Mouse (Mus musculus): ENCODE data around the gene Zfp598.
"Not testable (repeated sequence)": the region's sequence is repeated elsewhere in the genome, so short reads cannot be mapped to it uniquely, and the experiment has no call there.

The Zfp598 gene

GRCm38 (mm10) chr17:24687146-24687595 is 17.7 kb downstream of the Zfp598 start:
- DNase-seq (ENCODE audit: extremely low spot score), result peak; percentile 55

- DNase-seq (ENCODE audit: extremely low spot score), result no peak
Observed at GRCm38 (mm10) chr17:24687599-24687998, 18.1 kb downstream of the Zfp598 start.

GRCm38 (mm10) chr17:24689251-24690081 is 20.0 kb downstream of the Zfp598 start, which contains the start of gene Syngr3:
Gene Syngr3 (minus strand): TSS chr17:24689955.
- no peak for DNase-seq (ENCODE audit: extremely low spot score)

- DNase-seq (ENCODE audit: extremely low spot score), result no peak
Observed at GRCm38 (mm10) chr17:24692385-24692784, 22.9 kb downstream of the Zfp598 start.

- DNase-seq (ENCODE audit: extremely low spot score), result no peak
Observed at GRCm38 (mm10) chr17:24695326-24696010, 26.0 kb downstream of the Zfp598 start.

- DNase-seq (ENCODE audit: extremely low spot score), result peak; percentile 89
Observed at GRCm38 (mm10) chr17:24696011-24696697, 26.7 kb downstream of the Zfp598 start, which contains the start of the genes Gfer and Noxo1. Gene Gfer (minus strand): TSS chr17:24696156. Gene Noxo1 (plus strand): TSS chr17:24696234.

- no peak for DNase-seq (ENCODE audit: extremely low spot score)
Observed at GRCm38 (mm10) chr17:24697985-24698384, 28.5 kb downstream of the Zfp598 start.

- no peak for DNase-seq (ENCODE audit: extremely low spot score)
Observed at GRCm38 (mm10) chr17:24698715-24699114, 29.2 kb downstream of the Zfp598 start.

- no peak for DNase-seq (ENCODE audit: extremely low spot score)
Observed at GRCm38 (mm10) chr17:24699473-24699872, 30.0 kb downstream of the Zfp598 start.

GRCm38 (mm10) chr17:24701251-24701650 is 31.8 kb downstream of the Zfp598 start:
- DNase-seq (ENCODE audit: extremely low spot score), result no peak

- DNase-seq (ENCODE audit: extremely low spot score), result no peak
Observed at GRCm38 (mm10) chr17:24705821-24706220, 36.3 kb downstream of the Zfp598 start.

- peak; percentile 95 for DNase-seq (ENCODE audit: extremely low spot score)
Observed at GRCm38 (mm10) chr17:24706982-24707800, 37.7 kb downstream of the Zfp598 start, which contains the start of gene Tbl3. Gene Tbl3 (minus strand): TSS chr17:24707660.

- no peak for DNase-seq (ENCODE audit: extremely low spot score)
Observed at GRCm38 (mm10) chr17:24707801-24708425, 38.4 kb downstream of the Zfp598 start.

GRCm38 (mm10) chr17:24708646-24709045 is 39.2 kb downstream of the Zfp598 start:
- DNase-seq (ENCODE audit: extremely low spot score), result no peak

- DNase-seq (ENCODE audit: extremely low spot score), result no peak
Observed at GRCm38 (mm10) chr17:24715556-24715955, 46.1 kb downstream of the Zfp598 start.

GRCm38 (mm10) chr17:24716166-24716682 is 46.7 kb downstream of the Zfp598 start:
- DNase-seq (ENCODE audit: extremely low spot score), result no peak

GRCm38 (mm10) chr17:24717943-24718342 is 48.5 kb downstream of the Zfp598 start, which contains the start of the genes Rnf151 and Rps2:
Gene Rnf151 (minus strand): TSS chr17:24718063.
Gene Rps2 (plus strand): TSS chr17:24718116.
- no peak for DNase-seq (ENCODE audit: extremely low spot score)

GRCm38 (mm10) chr17:24718938-24719337 is 49.5 kb downstream of the Zfp598 start:
- not testable (repeated sequence) for DNase-seq (ENCODE audit: extremely low spot score)

- DNase-seq (ENCODE audit: extremely low spot score), result peak; percentile 98
Observed at GRCm38 (mm10) chr17:24719494-24720222, 50.2 kb downstream of the Zfp598 start.

Measured in embryo, embryonic 9.5 days (tissue).